Mouse (Mus musculus) G1E (cell line): ENCODE data around the gene Aknad1. TPM values are rescaled to one million over a fixed set of nuclear protein-coding genes. Genes with fewer than 3 reads are reported as not detected.

ENCODE experiments used
- ATAC-seq: 2 replicates; pipeline ENCODE4 v1.8.0; 2016; ENCODE audit warnings: mild to moderate bottlenecking; ENCODE audit not compliant: insufficient number of reproducible peaks, poor library complexity, low FRiP score, severe bottlenecking; ENCODE audit errors: extremely low read depth
- DNase-seq: peaks from one replicate; pipeline ENCODE4 v3.0.0; 2012; ENCODE audit warnings: low spot score
- H3K27me3 ChIP-seq: 2 replicates; pipeline ENCODE4 v1.6.1; 2012; ENCODE audit warnings: mild to moderate bottlenecking, low read length, inconsistent platforms; ENCODE audit not compliant: insufficient read depth
- H3K36me3 ChIP-seq: replicated peaks from 2 replicates; pipeline ENCODE3; 2012; ENCODE audit warnings: mild to moderate bottlenecking, inconsistent platforms
- H3K4me1 ChIP-seq: 2 replicates; pipeline ENCODE4 v1.6.1; 2012; ENCODE audit warnings: low read depth, low read length, inconsistent platforms, mixed read lengths; ENCODE audit not compliant: insufficient read depth
- H3K4me3 ChIP-seq: 2 replicates; pipeline ENCODE4 v1.5.1; 2012; ENCODE audit warnings: low read depth, mild to moderate bottlenecking, inconsistent platforms, low read length, moderate library complexity, mixed read lengths
- H3K9me3 ChIP-seq: replicated peaks from 2 replicates; pipeline ENCODE4 v1.6.1; 2012; ENCODE audit warnings: inconsistent platforms
- CTCF ChIP-seq: IDR thresholded peaks from 2 replicates; pipeline ENCODE4 v1.5.1; 2012; ENCODE audit warnings: low read depth, low read length, inconsistent platforms, mixed read lengths
- GATA1 ChIP-seq: IDR thresholded peaks from 2 replicates; pipeline ENCODE4 v1.6.1; 2012; ENCODE audit warnings: borderline replicate concordance, low read length, inconsistent platforms, mixed read lengths
- GATA2 ChIP-seq: IDR thresholded peaks from 2 replicates; pipeline ENCODE4 v1.6.1; 2012; ENCODE audit warnings: low read depth, low read length, inconsistent platforms, borderline replicate concordance
- POLR2AphosphoS5 ChIP-seq: IDR thresholded peaks from 2 replicates; pipeline ENCODE4 v1.6.1; 2012; ENCODE audit warnings: low read depth, low read length, inconsistent platforms; ENCODE audit not compliant: insufficient replicate concordance
- TAL1 ChIP-seq: conservative IDR thresholded peaks from 2 replicates; pipeline ENCODE4 v1.6.1; 2012; ENCODE audit warnings: low read depth, low read length, inconsistent platforms, mixed read lengths
- polyA plus RNA-seq: library from polyadenylated mRNA; stranded (reverse); fragments of >175 nt; gene quantifications from 2 replicates; pipeline ENCODE4 v1.2.3, GENCODE M21; 2012
- total RNA-seq, 2 experiments: library from RNA; stranded (forward) in 1 of 2; stranded (reverse) in 1 of 2; fragments of 200-1000 nt in 1 of 2; fragments of >200 nt in 1 of 2; fragmentation: Nextera tagmentation in 1 of 2; gene quantifications; 2 replicates each; pipeline ENCODE4 v1.2.3; 2014 to 2017

Aknad1 gene
- total and polyA plus RNA-seq, 3 experiments: 0.11 TPM; not detected in 2

DNA sequence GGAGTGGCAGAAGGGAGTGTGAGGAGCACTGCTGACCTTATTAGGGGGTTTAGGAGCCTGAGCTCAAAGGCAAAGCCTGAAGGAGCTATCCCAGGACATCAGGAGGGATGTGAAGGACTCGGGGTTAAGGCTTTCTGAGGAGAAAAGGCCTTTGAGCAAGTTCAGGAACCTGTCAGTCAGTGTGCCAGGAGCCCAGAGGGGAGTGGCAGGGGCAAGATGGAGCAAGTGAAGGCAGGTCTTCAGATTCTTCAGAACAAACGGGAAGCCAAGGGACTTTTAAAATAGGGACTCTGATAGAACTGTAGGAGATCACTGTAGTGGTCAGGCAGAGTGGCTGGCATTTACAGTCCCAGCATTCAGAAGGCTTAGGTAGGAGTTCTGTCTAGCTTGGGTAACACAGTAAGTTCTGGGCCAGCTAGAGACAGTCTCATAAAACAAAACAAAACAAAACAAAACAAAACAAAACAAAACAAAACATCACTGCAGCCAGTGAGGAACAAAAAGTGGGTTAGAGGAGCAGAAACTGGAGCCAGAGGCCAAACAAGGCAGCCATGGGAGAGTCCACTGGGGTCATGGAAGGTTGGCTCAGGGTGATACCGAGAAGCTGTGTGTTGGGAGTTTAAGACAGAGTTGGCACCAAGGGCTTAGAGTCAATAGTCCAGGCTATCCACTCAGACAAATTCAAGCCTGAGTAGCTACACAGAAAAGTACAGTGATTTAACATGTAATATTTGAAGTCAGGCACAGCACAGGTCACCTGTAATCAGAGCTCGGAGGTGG is 39.5 kb downstream of the Aknad1 start:
- no peak for DNase-seq
- no peak overlapping the region for H3K4me3 ChIP-seq
- no peaks in the 10 kb centered on the region for H3K36me3 ChIP-seq
- TF ChIP-seq GATA2 (no peak), GATA1 (no peak)
- peaks cover 2% of the 10 kb centered on the region; the same call in 1 of the 2 replicates for H3K4me1 ChIP-seq
- 0 out of 2 replicates have a peak, but pooled peaks cover 3% of the 10 kb centered on the region for H3K9me3 ChIP-seq
- peaks cover 8% of the 10 kb centered on the region for H3K27me3 ChIP-seq
- ATAC-seq: no peak

- DNase-seq: no peak
- Histone ChIP-seq H3K9me3 (peaks cover 3% of the 10 kb centered on the region; the same call in 1 of the 2 replicates), H3K36me3 (no peaks in the 10 kb centered on the region), H3K4me1 (peaks cover 2% of the 10 kb centered on the region; the same call in 1 of the 2 replicates), H3K4me3 (no peak overlapping the region), H3K27me3 (no peaks in the 10 kb centered on the region; the same call in none of the 2 replicates)
- no peak for ATAC-seq
- no peak for TF ChIP-seq POLR2AphosphoS5
- TF ChIP-seq GATA2: no peak
- TF ChIP-seq GATA1: no peak
- no peak for TF ChIP-seq TAL1
- TF ChIP-seq CTCF: no peak
Observed at GRCm38 (mm10) chr3:108781238-108781883, 41.9 kb downstream of the Aknad1 start.

DNA sequence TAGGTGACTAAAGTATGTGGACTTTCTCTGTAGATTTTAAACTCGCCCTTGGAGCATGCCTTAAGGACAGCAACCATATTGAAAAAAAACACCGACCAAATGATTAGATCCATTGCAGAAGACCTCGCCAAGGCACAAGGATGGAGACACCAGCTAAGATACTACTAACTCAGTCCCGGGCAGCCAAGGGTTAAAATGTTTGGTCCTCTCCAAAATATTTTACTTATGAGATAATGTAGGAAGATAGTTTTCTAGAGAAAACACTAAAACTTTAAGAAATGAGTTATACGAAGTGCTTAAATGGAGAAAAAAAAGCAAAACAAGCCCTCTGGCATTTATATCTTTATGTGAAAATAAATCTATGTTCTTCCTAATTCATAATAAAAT is 42.4 kb downstream of the Aknad1 start:
- ATAC-seq (no peak), DNase-seq (no peak)
- TF ChIP-seq POLR2AphosphoS5: no peak
- Histone ChIP-seq H3K27me3 (no peaks in the 10 kb centered on the region; the same call in 1 of the 2 replicates), H3K4me3 (no peak overlapping the region), H3K4me1 (no peaks in the 10 kb centered on the region), H3K9me3 (peaks cover 3% of the 10 kb centered on the region; the same call in 1 of the 2 replicates), H3K36me3 (no peaks in the 10 kb centered on the region)

DNA sequence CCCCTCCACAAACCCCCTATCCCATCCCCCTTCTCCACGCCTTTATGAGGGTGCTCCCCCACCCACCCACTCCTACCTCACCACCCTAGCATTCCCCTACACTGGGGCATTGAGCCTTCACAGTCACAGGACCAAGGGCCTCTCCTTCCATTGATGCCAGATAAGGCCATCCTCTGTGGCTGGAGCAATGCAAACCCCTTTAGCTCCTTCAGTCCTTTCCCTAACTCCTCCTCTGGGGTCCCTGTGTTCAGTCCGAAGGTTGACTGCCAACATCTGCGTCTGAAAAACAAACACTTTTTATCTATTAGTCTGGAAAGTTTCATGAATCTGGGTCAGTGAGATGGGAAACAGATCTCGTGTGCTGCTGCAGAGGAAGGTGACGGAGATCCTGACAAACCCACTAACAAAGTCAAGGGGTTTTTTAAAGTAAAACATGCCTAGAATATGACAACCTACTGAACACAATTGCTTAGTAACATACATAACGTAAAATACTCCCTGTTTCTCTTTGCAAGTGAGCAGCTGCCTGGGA is 43.0 kb downstream of the Aknad1 start:
- Histone ChIP-seq H3K4me3 (no peak overlapping the region), H3K9me3 (peaks cover 3% of the 10 kb centered on the region; the same call in 1 of the 2 replicates), H3K36me3 (no peaks in the 10 kb centered on the region), H3K27me3 (no peaks in the 10 kb centered on the region; the same call in 1 of the 2 replicates), H3K4me1 (no peaks in the 10 kb centered on the region)
- ATAC-seq (no peak), DNase-seq (no peak)
- TF ChIP-seq TAL1: no peak
- no peak for TF ChIP-seq GATA1
- TF ChIP-seq POLR2AphosphoS5: no peak
- TF ChIP-seq GATA2: no peak
- TF ChIP-seq CTCF: no peak

DNA sequence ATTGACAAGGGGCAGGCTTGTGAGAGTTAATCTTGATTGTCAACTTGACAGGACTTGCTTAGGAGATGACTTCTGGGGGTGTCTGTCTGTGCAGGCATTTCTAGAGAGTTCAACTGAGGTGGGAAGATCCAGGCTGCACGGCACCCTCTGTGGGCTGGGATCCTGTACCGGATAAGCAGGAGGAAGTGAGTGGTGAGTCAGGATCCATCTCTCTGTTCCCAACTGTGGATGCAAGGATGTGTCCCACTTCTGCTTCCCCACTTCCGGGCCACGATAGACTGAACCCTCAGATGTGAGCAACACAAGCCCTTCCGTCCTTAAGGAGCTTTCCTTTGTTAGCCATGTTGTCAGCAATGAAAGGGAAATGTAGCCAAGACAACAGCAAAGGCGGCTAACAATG is 47.1 kb downstream of the Aknad1 start:
- ATAC-seq (no peak), DNase-seq (no peak)
- no peak for TF ChIP-seq GATA1
- no peak for TF ChIP-seq POLR2AphosphoS5
- TF ChIP-seq CTCF: no peak
- TF ChIP-seq GATA2: no peak
- no peak for TF ChIP-seq TAL1
- Histone ChIP-seq H3K9me3 (peaks cover 3% of the 10 kb centered on the region; the same call in 1 of the 2 replicates), H3K27me3 (no peaks in the 10 kb centered on the region), H3K36me3 (peaks cover 3% of the 10 kb centered on the region), H3K4me1 (no peaks in the 10 kb centered on the region), H3K4me3 (no peak overlapping the region)

- no peak for DNase-seq
- Histone ChIP-seq H3K9me3 (peaks cover 3% of the 10 kb centered on the region; the same call in 1 of the 2 replicates), H3K36me3 (peaks cover 13% of the 10 kb centered on the region), H3K4me1 (no peaks in the 10 kb centered on the region), H3K4me3 (no peak overlapping the region), H3K27me3 (no peaks in the 10 kb centered on the region)
- no peak for ATAC-seq
- TF ChIP-seq GATA1 (no peak), GATA2 (no peak), TAL1 (no peak), CTCF (no peak), POLR2AphosphoS5 (no peak)
Observed at GRCm38 (mm10) chr3:108787754-108788454, 48.4 kb downstream of the Aknad1 start.
